Mouse (Mus musculus): ENCODE measurements around the gene Slc39a3. TPM values are rescaled to one million over a fixed set of nuclear protein-coding genes. Genes with fewer than 3 reads are reported as not detected.

Gene Slc39a3
- polyA plus RNA-seq (2014; fragmentation: Nextera tagmentation; extraction: Ambion mirVana) = 13.1 and 13.7 TPM in 2 replicates

- Histone ChIP-seq H3K9ac (ENCODE audit: low read length) (peak within 1 kb of the TSS; percentile 54), H3K27ac (ENCODE audit: low read depth) (peak within 1 kb of the TSS; percentile 16; the same call in 1 of the 2 replicates), H3K4me2 (ENCODE audit: low read length) (peak within 1 kb of the TSS; percentile 59), H3K9me3 (ENCODE audit: control insufficient read depth, low read length) (no peaks in the 10 kb centered on the region), H3K36me3 (ENCODE audit: control insufficient read depth, insufficient read depth, low read length) (0 out of 2 replicates have a peak, but pooled peaks cover under 1% of the 10 kb centered on the region), H3K4me1 (replicated peaks; ENCODE audit: control insufficient read depth, insufficient read depth, low read length) (no peaks in the 10 kb centered on the region), H3K27me3 (replicated peaks; ENCODE audit: control insufficient read depth, insufficient read depth, low read length) (no peaks in the 10 kb centered on the region), H3K4me3 (ENCODE audit: low read depth, low read length) (peak within 1 kb of the TSS; percentile 71)
- DNase-seq (ENCODE audit: low spot score) = peak; percentile 100
- WGBS = under 1% methylated on average over 35 of the region's 35 CpGs
- peak; percentile 99 for ATAC-seq (replicated peaks; ENCODE audit: low FRiP score, low TSS enrichment, low read depth)
Measured at GRCm38 (mm10) chr10:81036988-81037580, at the start of gene Slc39a3. TSS of gene Slc39a3 (minus strand) at chr10:81037426.

GRCm38 (mm10) chr10:81087021-81087420 lies 49.8 kb upstream of the Slc39a3 start:
- no peaks in the 10 kb centered on the region for H3K4me1 ChIP-seq (replicated peaks; ENCODE audit: control insufficient read depth, insufficient read depth, low read length)
- peaks cover 12% of the 10 kb centered on the region; the same call in 1 of the 2 replicates for H3K36me3 ChIP-seq (ENCODE audit: control insufficient read depth, insufficient read depth, low read length)
- ATAC-seq (replicated peaks; ENCODE audit: low FRiP score, low TSS enrichment, low read depth) = no peak
- H3K4me3 ChIP-seq (ENCODE audit: low read depth, low read length) = no peak overlapping the region
- 34% methylated on average over 2 of the region's 2 CpGs for WGBS
- H3K9ac ChIP-seq (ENCODE audit: low read length) = no peak overlapping the region
- H3K4me2 ChIP-seq (ENCODE audit: low read length) = no peak overlapping the region
- DNase-seq (ENCODE audit: low spot score) = no peak
- H3K27ac ChIP-seq (ENCODE audit: low read depth) = no peak overlapping the region
- H3K27me3 ChIP-seq (replicated peaks; ENCODE audit: control insufficient read depth, insufficient read depth, low read length) = no peaks in the 10 kb centered on the region
- H3K9me3 ChIP-seq (ENCODE audit: control insufficient read depth, low read length) = no peaks in the 10 kb centered on the region

GRCm38 (mm10) chr10:81082168-81082960 lies 45.1 kb upstream of the Slc39a3 start:
- H3K9ac ChIP-seq (ENCODE audit: low read length) = no peak overlapping the region
- H3K4me1 ChIP-seq (replicated peaks; ENCODE audit: control insufficient read depth, insufficient read depth, low read length) = no peaks in the 10 kb centered on the region
- no peak overlapping the region for H3K4me2 ChIP-seq (ENCODE audit: low read length)
- H3K27me3 ChIP-seq (replicated peaks; ENCODE audit: control insufficient read depth, insufficient read depth, low read length) = no peaks in the 10 kb centered on the region
- no peaks in the 10 kb centered on the region for H3K9me3 ChIP-seq (ENCODE audit: control insufficient read depth, low read length)
- peaks cover 59% of the 10 kb centered on the region for H3K36me3 ChIP-seq (ENCODE audit: control insufficient read depth, insufficient read depth, low read length)
- 76% methylated on average over 7 of the region's 7 CpGs for WGBS
- no peak overlapping the region for H3K27ac ChIP-seq (ENCODE audit: low read depth)
- H3K4me3 ChIP-seq (ENCODE audit: low read depth, low read length) = no peak overlapping the region
- ATAC-seq (replicated peaks; ENCODE audit: low FRiP score, low TSS enrichment, low read depth) = peak; percentile 25
- DNase-seq (ENCODE audit: low spot score) = peak; percentile 88

GRCm38 (mm10) chr10:81080008-81080655 lies 42.9 kb upstream of the Slc39a3 start:
- Histone ChIP-seq H3K4me3 (ENCODE audit: low read depth, low read length) (no peak overlapping the region), H3K9me3 (ENCODE audit: control insufficient read depth, low read length) (no peaks in the 10 kb centered on the region), H3K36me3 (ENCODE audit: control insufficient read depth, insufficient read depth, low read length) (peaks cover 72% of the 10 kb centered on the region), H3K27me3 (replicated peaks; ENCODE audit: control insufficient read depth, insufficient read depth, low read length) (no peaks in the 10 kb centered on the region), H3K9ac (ENCODE audit: low read length) (no peak overlapping the region), H3K4me2 (ENCODE audit: low read length) (no peak overlapping the region), H3K4me1 (replicated peaks; ENCODE audit: control insufficient read depth, insufficient read depth, low read length) (no peaks in the 10 kb centered on the region), H3K27ac (ENCODE audit: low read depth) (no peak overlapping the region)
- DNase-seq (ENCODE audit: low spot score) (no peak), ATAC-seq (replicated peaks; ENCODE audit: low FRiP score, low TSS enrichment, low read depth) (no peak)
- 93% methylated on average over 31 of the region's 31 CpGs for WGBS

- Histone ChIP-seq H3K9me3 (ENCODE audit: control insufficient read depth, low read length) (no peaks in the 10 kb centered on the region), H3K36me3 (ENCODE audit: control insufficient read depth, insufficient read depth, low read length) (peaks cover 87% of the 10 kb centered on the region), H3K4me1 (replicated peaks; ENCODE audit: control insufficient read depth, insufficient read depth, low read length) (no peaks in the 10 kb centered on the region), H3K4me3 (ENCODE audit: low read depth, low read length) (no peak overlapping the region), H3K4me2 (ENCODE audit: low read length) (no peak overlapping the region), H3K27ac (ENCODE audit: low read depth) (no peak overlapping the region), H3K27me3 (replicated peaks; ENCODE audit: control insufficient read depth, insufficient read depth, low read length) (no peaks in the 10 kb centered on the region), H3K9ac (ENCODE audit: low read length) (no peak overlapping the region)
- 89% methylated on average over 11 of the region's 11 CpGs for WGBS
- DNase-seq (ENCODE audit: low spot score) (no peak), ATAC-seq (replicated peaks; ENCODE audit: low FRiP score, low TSS enrichment, low read depth) (no peak)
Measured at GRCm38 (mm10) chr10:81077916-81078315, 40.7 kb upstream of the Slc39a3 start.

- H3K4me2 ChIP-seq (ENCODE audit: low read length) = no peak overlapping the region
- H3K27ac ChIP-seq (ENCODE audit: low read depth) = no peak overlapping the region
- H3K9me3 ChIP-seq (ENCODE audit: control insufficient read depth, low read length) = no peaks in the 10 kb centered on the region
- H3K9ac ChIP-seq (ENCODE audit: low read length) = no peak overlapping the region
- no peak overlapping the region for H3K4me3 ChIP-seq (ENCODE audit: low read depth, low read length)
- H3K4me1 ChIP-seq (replicated peaks; ENCODE audit: control insufficient read depth, insufficient read depth, low read length) = no peaks in the 10 kb centered on the region
- H3K27me3 ChIP-seq (replicated peaks; ENCODE audit: control insufficient read depth, insufficient read depth, low read length) = no peaks in the 10 kb centered on the region
- peaks cover 78% of the 10 kb centered on the region for H3K36me3 ChIP-seq (ENCODE audit: control insufficient read depth, insufficient read depth, low read length)
- DNase-seq (ENCODE audit: low spot score) (no peak), ATAC-seq (replicated peaks; ENCODE audit: low FRiP score, low TSS enrichment, low read depth) (no peak)
- 85% methylated on average over 1 of the region's 1 CpGs for WGBS
Measured at GRCm38 (mm10) chr10:81076356-81076755, 39.1 kb upstream of the Slc39a3 start.

- no peak overlapping the region for H3K27ac ChIP-seq (ENCODE audit: low read depth)
- H3K4me2 ChIP-seq (ENCODE audit: low read length) = no peak overlapping the region
- no peaks in the 10 kb centered on the region for H3K27me3 ChIP-seq (replicated peaks; ENCODE audit: control insufficient read depth, insufficient read depth, low read length)
- ATAC-seq (replicated peaks; ENCODE audit: low FRiP score, low TSS enrichment, low read depth) = no peak
- H3K4me1 ChIP-seq (replicated peaks; ENCODE audit: control insufficient read depth, insufficient read depth, low read length) = peaks cover 4% of the 10 kb centered on the region
- peaks cover 71% of the 10 kb centered on the region for H3K36me3 ChIP-seq (ENCODE audit: control insufficient read depth, insufficient read depth, low read length)
- H3K9ac ChIP-seq (ENCODE audit: low read length) = no peak overlapping the region
- H3K4me3 ChIP-seq (ENCODE audit: low read depth, low read length) = no peak overlapping the region
- 79% methylated on average over 8 of the region's 8 CpGs for WGBS
- no peaks in the 10 kb centered on the region for H3K9me3 ChIP-seq (ENCODE audit: control insufficient read depth, low read length)
- DNase-seq (ENCODE audit: low spot score) = no peak
Measured at GRCm38 (mm10) chr10:81075734-81076133, 38.5 kb upstream of the Slc39a3 start.

GRCm38 (mm10) chr10:81073464-81073863 lies 36.2 kb upstream of the Slc39a3 start:
- Histone ChIP-seq H3K27ac (ENCODE audit: low read depth) (no peak overlapping the region), H3K4me3 (ENCODE audit: low read depth, low read length) (no peak overlapping the region), H3K4me1 (replicated peaks; ENCODE audit: control insufficient read depth, insufficient read depth, low read length) (peaks cover 9% of the 10 kb centered on the region), H3K9ac (ENCODE audit: low read length) (no peak overlapping the region), H3K9me3 (ENCODE audit: control insufficient read depth, low read length) (no peaks in the 10 kb centered on the region), H3K27me3 (replicated peaks; ENCODE audit: control insufficient read depth, insufficient read depth, low read length) (no peaks in the 10 kb centered on the region), H3K36me3 (ENCODE audit: control insufficient read depth, insufficient read depth, low read length) (peaks cover 49% of the 10 kb centered on the region), H3K4me2 (ENCODE audit: low read length) (no peak overlapping the region)
- no peak for ATAC-seq (replicated peaks; ENCODE audit: low FRiP score, low TSS enrichment, low read depth)
- DNase-seq (ENCODE audit: low spot score) = no peak
- 59% methylated on average over 7 of the region's 7 CpGs for WGBS
